Mouse (Mus musculus): ENCODE measurements around the gene Hsd17b12.

Hsd17b12 gene

DNA sequence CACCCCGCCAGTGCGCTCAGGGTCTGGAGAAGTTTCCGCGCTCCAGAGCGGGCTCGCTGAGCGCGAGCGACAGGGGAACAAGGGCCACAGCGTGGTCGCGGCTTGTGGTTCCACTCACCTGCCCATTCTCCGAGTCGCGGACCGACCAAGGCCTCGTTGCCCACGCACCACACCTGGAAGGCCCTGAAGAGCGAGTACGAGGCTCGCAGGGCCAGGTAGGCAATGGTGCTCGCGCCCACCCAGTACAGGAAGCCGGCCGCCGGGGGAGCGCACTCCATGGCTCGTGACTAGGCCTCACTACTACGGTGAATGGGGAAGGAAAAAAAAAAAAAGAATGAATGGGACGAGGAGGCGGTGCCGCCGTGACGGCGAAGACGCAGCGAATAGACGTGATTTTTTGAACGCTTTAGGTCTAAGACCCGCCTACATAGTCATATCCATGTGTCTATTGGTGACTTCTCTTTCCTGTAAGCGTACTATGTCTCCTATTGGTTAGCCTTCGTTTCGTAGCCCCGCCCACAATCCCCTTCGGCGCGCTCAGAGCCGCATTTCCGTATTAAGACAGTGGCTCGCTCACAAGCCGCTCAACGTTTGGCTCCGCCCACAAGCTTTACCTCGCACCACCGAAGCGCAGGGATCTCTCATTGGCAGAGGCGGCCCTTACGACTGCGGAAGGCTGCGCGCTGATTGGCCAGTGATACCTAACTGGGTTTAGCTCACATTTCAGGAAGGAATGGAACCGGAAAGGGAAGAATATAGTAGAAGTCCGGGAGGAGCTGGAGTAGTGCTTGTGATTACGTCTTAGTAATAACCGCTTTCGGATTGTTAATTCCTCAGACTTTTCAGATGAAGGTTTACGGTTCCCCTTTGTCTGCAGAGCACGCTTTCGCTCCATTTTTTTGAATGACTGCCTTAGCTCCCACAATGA is at the start of gene Hsd17b12:
Hsd17b12 (minus strand) TSS at position 373 of the 928 bp plus-strand sequence.
- DNase-seq (ENCODE audit: low spot score in 2 of 2): peak; percentile 87 to 99

- no peak for DNase-seq (ENCODE audit: low spot score in 2 of 2)
Observed at GRCm38 (mm10) chr2:94184906-94185305, 27.1 kb upstream of the Hsd17b12 start.

DNA sequence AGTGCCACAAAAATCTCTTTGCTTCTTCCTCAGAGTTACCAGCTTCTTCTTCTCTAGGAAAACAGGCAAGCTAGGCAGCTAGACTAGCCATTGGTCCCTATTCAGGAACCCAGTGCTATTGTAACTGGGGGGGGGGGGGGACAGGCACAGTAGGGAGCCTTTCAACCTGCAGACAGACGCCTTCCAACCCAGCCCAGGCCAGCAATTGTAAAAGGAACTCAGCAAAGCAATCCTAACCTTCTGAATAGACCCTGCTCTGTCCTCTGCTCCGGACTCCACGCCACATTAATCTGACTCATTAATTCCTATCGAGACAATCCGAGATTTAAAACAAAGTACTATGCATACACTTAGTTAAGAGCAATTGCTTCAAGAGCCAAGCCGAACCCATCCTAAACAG is 26.4 kb upstream of the Hsd17b12 start:
- no peak for DNase-seq (ENCODE audit: low spot score in 2 of 2)

- DNase-seq (ENCODE audit: low spot score in 2 of 2): no peak
Observed at GRCm38 (mm10) chr2:94179030-94179407, 21.3 kb upstream of the Hsd17b12 start.

DNA sequence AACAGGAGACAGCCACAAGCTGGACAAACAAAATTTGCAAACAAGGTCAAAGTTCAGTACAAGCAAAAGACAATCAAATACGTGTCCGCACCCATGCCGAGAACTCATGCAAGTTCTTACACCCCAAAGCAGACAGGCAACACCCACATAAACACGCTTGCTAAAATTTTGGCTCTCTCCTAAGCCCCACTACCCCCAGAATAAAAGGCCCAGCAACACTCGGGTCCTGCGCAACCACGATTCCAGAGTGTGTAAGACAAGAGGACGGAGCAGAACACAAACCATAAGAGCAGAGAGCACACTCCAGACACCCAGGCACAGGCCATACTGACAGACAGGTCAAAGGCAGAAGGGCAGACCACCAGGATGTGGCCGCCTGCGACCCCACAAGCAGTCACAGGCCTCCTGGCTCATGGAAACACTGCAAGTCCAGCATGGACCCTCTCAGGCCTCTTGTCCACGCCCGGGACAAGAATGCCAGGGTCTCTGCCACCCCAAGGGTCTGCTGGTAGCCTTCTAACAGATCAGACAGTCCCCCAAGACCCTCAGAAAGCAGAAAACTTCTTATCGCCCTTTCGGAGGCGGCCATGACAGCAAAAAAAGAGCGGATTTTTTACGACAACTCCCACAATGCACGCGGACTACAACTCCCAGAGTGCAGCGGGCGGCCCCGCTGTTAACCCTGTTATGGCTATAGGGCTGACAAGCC is 20.7 kb upstream of the Hsd17b12 start:
- DNase-seq (ENCODE audit: low spot score in 2 of 2): peak; percentile 81 to 82

GRCm38 (mm10) chr2:94177294-94177693 is 19.5 kb upstream of the Hsd17b12 start:
- DNase-seq (ENCODE audit: low spot score in 2 of 2): no peak

- DNase-seq (ENCODE audit: low spot score in 2 of 2): no peak
Observed at GRCm38 (mm10) chr2:94176381-94176780, 18.6 kb upstream of the Hsd17b12 start.

GRCm38 (mm10) chr2:94173549-94173948 is 15.8 kb upstream of the Hsd17b12 start:
- peak in 1 of 2 experiments; percentile 33 for DNase-seq (ENCODE audit: low spot score in 2 of 2)

DNA sequence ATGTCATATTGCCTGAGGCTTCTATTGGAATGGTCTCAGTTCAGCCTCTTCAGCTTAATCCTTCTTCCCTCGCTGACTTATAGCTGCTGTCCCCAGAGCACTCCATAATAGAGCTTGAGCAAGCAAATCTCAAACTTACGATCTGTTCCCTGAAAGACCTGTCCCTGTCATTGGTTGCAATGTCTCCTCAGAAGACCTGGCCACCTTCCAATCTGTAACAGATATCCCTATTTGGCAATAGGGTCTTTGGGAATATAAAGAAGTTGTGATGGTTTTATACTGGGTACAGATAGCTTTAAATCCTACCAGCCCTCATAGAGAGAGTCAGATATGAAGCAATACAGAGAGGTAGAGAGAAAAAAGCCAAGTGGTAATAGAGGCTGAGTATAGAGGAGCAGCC is 5.4 kb upstream of the Hsd17b12 start:
- no peak for DNase-seq (ENCODE audit: low spot score in 2 of 2)

DNA sequence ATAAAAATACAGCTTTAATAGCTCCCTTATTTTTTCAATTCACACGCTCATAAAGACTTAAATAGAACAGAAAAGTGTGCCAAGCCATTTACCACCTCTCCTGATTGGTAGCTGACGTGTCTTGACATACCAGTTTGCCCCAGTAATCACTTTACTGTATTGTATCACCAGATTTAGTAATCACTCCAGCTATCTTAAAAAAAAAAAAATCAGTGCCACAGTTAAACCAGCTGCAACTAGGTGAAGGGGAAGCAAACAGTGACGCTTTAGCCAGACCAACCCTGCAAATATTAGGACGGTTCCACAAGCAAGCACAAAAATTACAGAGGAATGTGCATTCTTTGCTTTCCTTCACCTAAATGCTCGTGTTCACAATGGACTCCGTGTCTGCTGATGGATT is 4.4 kb upstream of the Hsd17b12 start:
- DNase-seq (ENCODE audit: low spot score in 2 of 2): no peak

DNA sequence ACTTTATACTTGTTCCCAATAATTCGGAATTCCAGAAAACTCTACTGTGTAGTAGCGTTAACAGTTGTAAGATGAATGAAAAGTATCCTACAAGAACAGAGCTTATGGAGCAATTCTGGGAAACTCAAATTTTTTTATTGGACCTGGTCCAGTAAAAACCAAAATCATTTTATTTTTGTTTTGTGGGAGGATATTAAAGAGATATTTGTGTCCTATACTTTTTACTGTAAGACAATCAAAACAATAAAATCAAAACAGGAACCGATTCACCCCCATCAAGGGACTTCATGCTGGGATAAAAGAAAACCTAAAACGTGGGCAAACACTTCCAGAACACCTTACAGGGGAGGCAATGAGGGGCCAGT is 738 bp upstream of the Hsd17b12 start:
- DNase-seq (ENCODE audit: low spot score in 2 of 2): no peak

- DNase-seq (ENCODE audit: low spot score in 2 of 2): no peak
Observed at GRCm38 (mm10) chr2:94157051-94157450, 713 bp downstream of the Hsd17b12 start.

DNA sequence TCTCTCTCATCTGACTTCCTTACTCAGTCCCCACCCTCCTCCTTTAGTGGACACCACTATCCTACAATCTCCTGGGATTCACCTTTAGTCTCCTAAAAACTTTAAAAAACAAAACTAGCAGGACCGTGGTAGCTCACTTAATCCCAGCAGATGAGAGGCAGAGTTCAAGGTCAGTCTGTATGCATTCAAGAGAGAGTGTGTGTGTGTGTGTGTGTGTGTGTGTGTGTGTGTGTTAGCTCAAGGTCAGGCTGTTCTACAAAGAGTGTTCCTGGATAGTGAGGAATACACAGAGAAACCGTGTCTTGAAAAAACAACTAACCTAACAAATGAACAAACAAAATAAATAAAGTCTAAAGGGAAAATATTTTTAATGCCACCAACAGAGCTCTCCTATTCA is 12.6 kb downstream of the Hsd17b12 start:
- no peak for DNase-seq (ENCODE audit: low spot score in 2 of 2)

DNA sequence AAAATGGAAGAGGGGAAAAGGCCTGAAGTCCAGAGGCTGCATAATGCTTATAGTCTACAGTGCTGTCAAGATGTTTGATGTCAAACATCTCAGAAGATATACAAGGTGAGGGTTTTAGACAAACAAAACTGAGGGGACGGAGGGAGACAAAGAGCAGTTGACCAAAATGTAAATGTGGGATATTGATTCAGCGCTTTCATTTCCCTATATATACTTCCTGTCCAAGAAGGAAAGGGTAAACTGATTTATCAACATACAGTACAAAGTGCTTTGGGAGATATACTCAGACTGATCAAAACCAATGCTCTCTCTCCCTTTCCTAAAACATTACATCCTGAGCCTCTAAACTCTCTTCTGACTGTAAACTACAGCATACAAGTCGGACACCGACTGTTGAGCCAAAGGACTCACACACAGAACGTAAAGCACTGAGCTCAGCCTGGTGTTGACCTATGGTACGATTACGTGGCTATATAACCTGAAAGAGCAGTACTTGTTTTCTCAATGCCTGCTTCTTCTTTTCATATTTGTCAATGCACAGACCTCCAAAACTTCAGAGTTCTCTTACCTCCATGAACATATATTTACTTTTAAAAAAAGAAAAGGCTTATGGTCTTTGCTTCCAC is 13.1 kb downstream of the Hsd17b12 start:
- no peak for DNase-seq (ENCODE audit: low spot score in 2 of 2)

GRCm38 (mm10) chr2:94141293-94141692 is 16.5 kb downstream of the Hsd17b12 start:
- no peak for DNase-seq (ENCODE audit: low spot score in 2 of 2)

GRCm38 (mm10) chr2:94138469-94139390 is 19.0 kb downstream of the Hsd17b12 start:
- no peak for DNase-seq (ENCODE audit: low spot score in 2 of 2)

DNA sequence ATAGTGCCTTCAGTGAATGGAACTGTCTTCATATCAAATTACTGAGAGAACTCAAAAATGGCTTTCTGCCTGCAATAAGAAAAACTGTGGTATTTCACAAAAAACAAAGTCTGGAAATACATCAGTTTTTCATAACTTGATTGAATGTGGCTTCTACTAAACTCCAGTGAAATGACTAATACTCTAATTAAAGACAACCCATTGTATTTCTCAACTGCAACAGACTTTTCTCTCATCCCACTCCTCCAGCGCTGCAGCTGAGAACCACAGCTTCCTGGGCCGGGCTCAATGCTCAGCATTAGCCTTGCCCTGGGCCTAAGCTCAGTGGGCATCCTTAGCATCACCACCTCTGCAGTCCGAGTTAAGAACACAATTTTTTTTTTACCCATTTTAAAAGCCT is 20.9 kb downstream of the Hsd17b12 start:
- DNase-seq (ENCODE audit: low spot score in 2 of 2): no peak

DNA sequence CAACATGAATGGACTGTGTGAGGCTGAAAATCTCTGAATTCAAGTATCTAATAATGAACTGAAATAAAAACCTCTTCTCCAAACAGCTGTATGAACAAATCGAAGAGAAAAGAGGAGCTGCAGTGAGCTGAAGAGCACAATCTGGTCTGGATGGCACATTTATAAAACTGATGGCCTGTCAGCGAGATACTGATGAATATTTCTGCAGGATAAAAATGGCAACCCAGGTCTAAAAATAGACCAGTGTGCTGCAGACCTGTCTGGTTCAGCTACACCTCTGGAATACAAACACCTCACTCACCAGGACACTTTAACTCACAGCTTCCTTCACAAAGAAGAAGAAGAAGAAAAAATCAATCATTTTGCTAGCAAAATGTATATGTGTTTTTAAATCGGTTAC is 29.3 kb downstream of the Hsd17b12 start:
- DNase-seq (ENCODE audit: low spot score in 2 of 2): no peak

GRCm38 (mm10) chr2:94122182-94123041 is 35.4 kb downstream of the Hsd17b12 start:
- DNase-seq (ENCODE audit: low spot score in 2 of 2): no peak

- no peak for DNase-seq (ENCODE audit: low spot score in 2 of 2)
Observed at GRCm38 (mm10) chr2:94103758-94104157, 54.0 kb downstream of the Hsd17b12 start.
